Mouse (Mus musculus) stomach, postnatal 0 days (tissue): ENCODE results near the gene Usp29.

Source experiments
- CTCF ChIP-seq: IDR thresholded peaks from 2 replicates; pipeline ENCODE4 v1.5.1; 2016; ENCODE audit warnings: antibody characterized with exemption, low read depth, mild to moderate bottlenecking, moderate library complexity
- EP300 ChIP-seq: optimal IDR thresholded peaks from 2 replicates; pipeline ENCODE3; 2016; ENCODE audit warnings: antibody characterized with exemption

DNA sequence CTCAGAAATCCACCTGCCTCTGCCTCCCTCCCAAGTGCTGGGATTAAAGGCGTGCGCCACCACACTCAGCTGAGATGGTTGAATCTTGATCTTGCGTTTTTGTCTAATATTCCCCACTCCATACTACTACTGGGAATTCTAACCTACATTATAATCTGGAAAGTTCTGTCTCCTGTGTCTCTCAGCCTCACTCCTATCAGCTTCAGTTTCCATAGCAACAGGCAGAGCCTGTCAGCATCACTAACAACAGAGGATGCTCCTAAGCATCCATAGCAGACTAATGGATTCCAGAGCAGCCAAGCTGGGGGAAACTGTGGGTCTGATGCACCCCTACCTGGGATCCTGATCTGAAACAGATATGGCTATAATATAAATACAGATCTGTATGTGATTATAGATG, 193.1 kb downstream of the Usp29 start:
- TF ChIP-seq CTCF (no peak), EP300 (no peak)
